Mouse (Mus musculus) limb, embryonic 10.5 days (tissue): ENCODE data around the gene Cd209a. TPM values are rescaled to one million over a fixed set of nuclear protein-coding genes. Genes with fewer than 3 reads are reported as not detected.
"Not testable (repeated sequence)": the region's sequence is repeated elsewhere in the genome, so short reads cannot be mapped to it uniquely, and the experiment has no call there.

Experiments used
- DNase-seq: peaks from one replicate; pipeline ENCODE4 v3.0.0-alpha.2; 2017; ENCODE audit warnings: low spot score
- H3K27ac ChIP-seq: fragments of 300-500 bp; sonication (generic); 2 replicates; pipeline ENCODE4 v1.5.1; 2016; ENCODE audit warnings: mild to moderate bottlenecking
- H3K27me3 ChIP-seq: fragments of 300-500 bp; sonication (generic); 2 replicates; pipeline ENCODE4 v1.6.1; 2016; ENCODE audit warnings: low read depth, mild to moderate bottlenecking; ENCODE audit not compliant: poor library complexity, severe bottlenecking
- H3K36me3 ChIP-seq: fragments of 300-500 bp; sonication (generic); 2 replicates; pipeline ENCODE4 v1.6.1; 2016; ENCODE audit warnings: mild to moderate bottlenecking, moderate library complexity
- H3K4me1 ChIP-seq: fragments of 300-500 bp; sonication (generic); 2 replicates; pipeline ENCODE4 v1.6.1; 2016
- H3K4me3 ChIP-seq: fragments of 300-500 bp; sonication (generic); 2 replicates; pipeline ENCODE4 v1.5.1; 2016; ENCODE audit warnings: mild to moderate bottlenecking, moderate library complexity
- H3K9me3 ChIP-seq: fragments of 300-500 bp; sonication (generic); replicated peaks from 2 replicates; pipeline ENCODE4 v1.6.1; 2016; ENCODE audit warnings: mild to moderate bottlenecking
- WGBS: fragments of 180-500 bp; shearing (Covaris S2); methylation state at CpG from one replicate; pipeline ENCODE4 v1.1.7; 2016; 5-methylcytosine and 5-hydroxymethylcytosine counted together
- polyA plus RNA-seq: library from polyadenylated mRNA; unstranded; fragments of >200 nt; fragmentation: Nextera tagmentation; extraction: Ambion mirVana; gene quantifications from 2 replicates; pipeline ENCODE4 v1.2.1, GENCODE M21; 2016

Cd209a gene
- not detected in 2 replicates for polyA plus RNA-seq

GRCm38 (mm10) chr8:3748761-3749160 lies at the start of gene Cd209a:
Gene Cd209a (minus strand): TSS chr8:3748984.
- WGBS, result 90% methylated on average over 4 of the region's 4 CpGs
- no peak within 1 kb of the TSS for H3K27ac ChIP-seq
- no peak within 1 kb of the TSS for H3K4me3 ChIP-seq
- H3K9me3 ChIP-seq, result no peaks in the 10 kb centered on the region
- H3K27me3 ChIP-seq, result no peaks in the 10 kb centered on the region
- no peaks in the 10 kb centered on the region for H3K4me1 ChIP-seq
- H3K36me3 ChIP-seq, result no peaks in the 10 kb centered on the region
- no peak for DNase-seq

GRCm38 (mm10) chr8:3768641-3769040 lies 19.9 kb upstream of the Cd209a start:
- H3K27ac ChIP-seq, H3K9me3 ChIP-seq, H3K27me3 ChIP-seq, DNase-seq, H3K36me3 ChIP-seq, H3K4me1 ChIP-seq, H3K4me3 ChIP-seq: not testable (repeated sequence)
- 90% methylated on average over 5 of the region's 5 CpGs for WGBS

GRCm38 (mm10) chr8:3754261-3754850 lies 5.6 kb upstream of the Cd209a start:
- Histone ChIP-seq H3K36me3 (no peaks in the 10 kb centered on the region), H3K4me3 (no peak overlapping the region), H3K9me3 (no peaks in the 10 kb centered on the region; the same call in 1 of the 2 replicates), H3K4me1 (no peaks in the 10 kb centered on the region), H3K27ac (no peak overlapping the region), H3K27me3 (no peaks in the 10 kb centered on the region)
- 72% methylated on average over 18 of the region's 18 CpGs for WGBS
- DNase-seq, result peak; percentile 100

GRCm38 (mm10) chr8:3736947-3737346 lies 11.8 kb downstream of the Cd209a start:
- DNase-seq, result no peak

GRCm38 (mm10) chr8:3735599-3735998 lies 13.2 kb downstream of the Cd209a start:
- no peaks in the 10 kb centered on the region for H3K4me1 ChIP-seq
- H3K4me3 ChIP-seq, result no peak overlapping the region
- H3K27me3 ChIP-seq, result no peaks in the 10 kb centered on the region
- H3K27ac ChIP-seq, result no peak overlapping the region
- no peaks in the 10 kb centered on the region for H3K36me3 ChIP-seq
- WGBS, result 88% methylated on average over 2 of the region's 2 CpGs
- no peak for DNase-seq
- no peaks in the 10 kb centered on the region for H3K9me3 ChIP-seq

More at GRCm38 (mm10) chr8:3736947-3737346, 11.8 kb downstream of the Cd209a start:
- Histone ChIP-seq H3K4me3 (no peak overlapping the region), H3K27me3 (no peaks in the 10 kb centered on the region), H3K4me1 (no peaks in the 10 kb centered on the region), H3K36me3 (no peaks in the 10 kb centered on the region), H3K9me3 (no peaks in the 10 kb centered on the region), H3K27ac (no peak overlapping the region)
- WGBS, result 88% methylated on average over 2 of the region's 2 CpGs

GRCm38 (mm10) chr8:3734084-3734483 lies 14.7 kb downstream of the Cd209a start:
- DNase-seq, result no peak
- H3K36me3 ChIP-seq, result no peaks in the 10 kb centered on the region
- H3K9me3 ChIP-seq, result no peaks in the 10 kb centered on the region
- WGBS, result 47% methylated on average over 1 of the region's 1 CpGs
- no peaks in the 10 kb centered on the region for H3K27me3 ChIP-seq
- no peaks in the 10 kb centered on the region for H3K4me1 ChIP-seq
- no peak overlapping the region for H3K4me3 ChIP-seq
- no peak overlapping the region for H3K27ac ChIP-seq

GRCm38 (mm10) chr8:3721041-3721440 lies 27.7 kb downstream of the Cd209a start:
- H3K4me3 ChIP-seq, result no peak overlapping the region
- no peaks in the 10 kb centered on the region for H3K9me3 ChIP-seq
- H3K36me3 ChIP-seq, result no peaks in the 10 kb centered on the region
- DNase-seq, result no peak
- no peak overlapping the region for H3K27ac ChIP-seq
- no peaks in the 10 kb centered on the region for H3K27me3 ChIP-seq
- WGBS, result 62% methylated on average over 1 of the region's 1 CpGs
- no peaks in the 10 kb centered on the region for H3K4me1 ChIP-seq

- Histone ChIP-seq H3K4me3 (no peak within 1 kb of the TSS), H3K36me3 (no peaks in the 10 kb centered on the region), H3K9me3 (no peaks in the 10 kb centered on the region), H3K4me1 (no peaks in the 10 kb centered on the region), H3K27ac (no peak within 1 kb of the TSS), H3K27me3 (no peaks in the 10 kb centered on the region)
- 76% methylated on average over 5 of the region's 5 CpGs for WGBS
- no peak for DNase-seq
Observed at GRCm38 (mm10) chr8:3720551-3720950, 28.2 kb downstream of the Cd209a start, which contains the start of gene Clec4g. Gene Clec4g (minus strand): TSS chr8:3720651.

- no peaks in the 10 kb centered on the region for H3K36me3 ChIP-seq
- no peak overlapping the region for H3K4me3 ChIP-seq
- H3K9me3 ChIP-seq, result no peaks in the 10 kb centered on the region
- no peak overlapping the region for H3K27ac ChIP-seq
- H3K27me3 ChIP-seq, result no peaks in the 10 kb centered on the region
- no peaks in the 10 kb centered on the region for H3K4me1 ChIP-seq
- 16% methylated on average over 14 of the region's 14 CpGs for WGBS
- DNase-seq, result peak; percentile 77
Observed at GRCm38 (mm10) chr8:3718559-3718958, 30.2 kb downstream of the Cd209a start.

- 85% methylated on average over 12 of the region's 12 CpGs for WGBS
- H3K27ac ChIP-seq, result no peak overlapping the region
- H3K4me1 ChIP-seq, result no peaks in the 10 kb centered on the region
- no peak for DNase-seq
- H3K27me3 ChIP-seq, result no peaks in the 10 kb centered on the region
- no peak overlapping the region for H3K4me3 ChIP-seq
- no peaks in the 10 kb centered on the region for H3K9me3 ChIP-seq
- H3K36me3 ChIP-seq, result no peaks in the 10 kb centered on the region
Observed at GRCm38 (mm10) chr8:3717321-3717954, 31.3 kb downstream of the Cd209a start.

- no peak overlapping the region for H3K27ac ChIP-seq
- H3K36me3 ChIP-seq, result no peaks in the 10 kb centered on the region
- WGBS, result 63% methylated on average over 2 of the region's 2 CpGs
- no peak overlapping the region for H3K4me3 ChIP-seq
- H3K9me3 ChIP-seq, result no peaks in the 10 kb centered on the region
- no peaks in the 10 kb centered on the region for H3K4me1 ChIP-seq
- no peaks in the 10 kb centered on the region for H3K27me3 ChIP-seq
- DNase-seq, result no peak
Observed at GRCm38 (mm10) chr8:3711646-3712045, 37.1 kb downstream of the Cd209a start.

- Histone ChIP-seq H3K27me3 (no peaks in the 10 kb centered on the region), H3K9me3 (no peaks in the 10 kb centered on the region), H3K36me3 (no peaks in the 10 kb centered on the region), H3K27ac (no peak overlapping the region), H3K4me1 (no peaks in the 10 kb centered on the region), H3K4me3 (no peak overlapping the region)
- DNase-seq, result no peak
- WGBS, result 89% methylated on average over 3 of the region's 3 CpGs
Observed at GRCm38 (mm10) chr8:3710312-3710711, 38.5 kb downstream of the Cd209a start.

- no peaks in the 10 kb centered on the region for H3K9me3 ChIP-seq
- 71% methylated on average over 7 of the region's 7 CpGs for WGBS
- DNase-seq, result no peak
Observed at GRCm38 (mm10) chr8:3707611-3708010, 41.2 kb downstream of the Cd209a start.

More at GRCm38 (mm10) chr8:3707611-3708010, 41.2 kb downstream of the Cd209a start:
- Histone ChIP-seq H3K27ac (no peak overlapping the region), H3K4me1 (no peaks in the 10 kb centered on the region), H3K27me3 (no peaks in the 10 kb centered on the region), H3K4me3 (no peak overlapping the region), H3K36me3 (no peaks in the 10 kb centered on the region)
